Mouse (Mus musculus) kidney, embryonic 16.5 days (tissue): ENCODE measurements around the gene Dnaaf1. TPM values are rescaled to one million over a fixed set of nuclear protein-coding genes. Genes with fewer than 3 reads are reported as not detected.

Source experiments
- ATAC-seq: fragments of 200-750 bp; cut with Nextera tagmentation; 2 replicates; pipeline ENCODE4 v1.8.0; 2017; ENCODE audit warnings: moderate TSS enrichment; ENCODE audit not compliant: low FRiP score, low TSS enrichment
- H3K27ac ChIP-seq: fragments of 300-500 bp; sonication (generic); 2 replicates; pipeline ENCODE4 v1.5.1; 2014; ENCODE audit warnings: low read length
- H3K27me3 ChIP-seq: fragments of 300-500 bp; sonication (generic); 2 replicates; pipeline ENCODE4 v1.6.1; 2014; ENCODE audit warnings: low read length, control low read depth, mixed read lengths; ENCODE audit not compliant: insufficient read depth
- H3K36me3 ChIP-seq: fragments of 300-500 bp; sonication (generic); 2 replicates; pipeline ENCODE4 v1.6.1; 2014; ENCODE audit warnings: low read length, control low read depth, mixed read lengths; ENCODE audit not compliant: insufficient read depth
- H3K4me1 ChIP-seq: fragments of 300-500 bp; sonication (generic); 2 replicates; pipeline ENCODE4 v1.6.1; 2014; ENCODE audit warnings: low read length, control low read depth, mixed read lengths; ENCODE audit not compliant: insufficient read depth
- H3K4me2 ChIP-seq: fragments of 300-500 bp; sonication (generic); replicated peaks from 2 replicates; pipeline ENCODE4 v1.6.1; 2014; ENCODE audit warnings: low read depth, low read length
- H3K4me3 ChIP-seq: fragments of 300-500 bp; sonication (generic); 2 replicates; pipeline ENCODE4 v1.5.1; 2014; ENCODE audit warnings: mild to moderate bottlenecking, low read length
- H3K9ac ChIP-seq: fragments of 300-500 bp; sonication (generic); replicated peaks from 2 replicates; pipeline ENCODE4 v1.6.1; 2014; ENCODE audit warnings: low read length
- H3K9me3 ChIP-seq: fragments of 300-500 bp; sonication (generic); 2 replicates; pipeline ENCODE4 v1.6.1; 2016; ENCODE audit warnings: low read length, control low read depth
- WGBS: fragments of 180-500 bp; shearing (Covaris S2); extraction: QIAGEN DNeasy Blood & Tissue Kit; methylation state at CpG from one replicate; pipeline ENCODE4 v1.1.7; 2014; 5-methylcytosine and 5-hydroxymethylcytosine counted together
- polyA plus RNA-seq: library from polyadenylated mRNA; unstranded; fragments of >200 nt; fragmentation: Nextera tagmentation; extraction: Ambion mirVana; gene quantifications from 2 replicates; pipeline ENCODE4 v1.2.1, GENCODE M21; 2015

Dnaaf1 gene
- polyA plus RNA-seq, 1 experiment from 2014 or later, result 0.27 TPM

- no peak overlapping the region for H3K27ac ChIP-seq
- 85% methylated on average over 6 of the region's 6 CpGs for WGBS
- no peak overlapping the region for H3K9ac ChIP-seq
- H3K4me1 ChIP-seq, result peaks cover 23% of the 10 kb centered on the region
- H3K4me3 ChIP-seq, result no peak overlapping the region
- no peak overlapping the region for H3K4me2 ChIP-seq
- H3K27me3 ChIP-seq, result peaks cover 7% of the 10 kb centered on the region
- no peaks in the 10 kb centered on the region for H3K9me3 ChIP-seq
- H3K36me3 ChIP-seq, result no peaks in the 10 kb centered on the region
- no peak for ATAC-seq
These were observed 63.2 kb downstream of the Dnaaf1 start for GRCm38 (mm10) chr8:119638261-119638660.

GRCm38 (mm10) chr8:119639798-119640197 is 64.8 kb downstream of the Dnaaf1 start:
- Histone ChIP-seq H3K9ac (no peak overlapping the region), H3K9me3 (no peaks in the 10 kb centered on the region), H3K4me2 (no peak overlapping the region), H3K27ac (no peak overlapping the region), H3K36me3 (no peaks in the 10 kb centered on the region), H3K27me3 (no peaks in the 10 kb centered on the region; the same call in 1 of the 2 replicates), H3K4me3 (no peak overlapping the region), H3K4me1 (peaks cover 17% of the 10 kb centered on the region)
- WGBS, result 28% methylated on average over 7 of the region's 7 CpGs
- no peak for ATAC-seq

GRCm38 (mm10) chr8:119641058-119641457 is 66.0 kb downstream of the Dnaaf1 start:
- 74% methylated on average over 5 of the region's 5 CpGs for WGBS
- H3K9ac ChIP-seq, result no peak overlapping the region
- H3K4me1 ChIP-seq, result peaks cover 7% of the 10 kb centered on the region
- no peaks in the 10 kb centered on the region for H3K9me3 ChIP-seq
- no peak overlapping the region for H3K27ac ChIP-seq
- H3K36me3 ChIP-seq, result no peaks in the 10 kb centered on the region
- H3K27me3 ChIP-seq, result no peaks in the 10 kb centered on the region; the same call in 1 of the 2 replicates
- H3K4me3 ChIP-seq, result no peak overlapping the region
- no peak for ATAC-seq
- H3K4me2 ChIP-seq, result no peak overlapping the region

- no peaks in the 10 kb centered on the region for H3K36me3 ChIP-seq
- no peak overlapping the region for H3K9ac ChIP-seq
- no peak overlapping the region for H3K27ac ChIP-seq
- H3K9me3 ChIP-seq, result peaks cover 5% of the 10 kb centered on the region; the same call in 1 of the 2 replicates
- no peak overlapping the region for H3K4me2 ChIP-seq
- WGBS, result 100% methylated on average over 1 of the region's 1 CpGs
- ATAC-seq, result no peak
- H3K27me3 ChIP-seq, result no peaks in the 10 kb centered on the region; the same call in 1 of the 2 replicates
- H3K4me1 ChIP-seq, result peaks cover 4% of the 10 kb centered on the region; the same call in 1 of the 2 replicates
- no peak overlapping the region for H3K4me3 ChIP-seq
These were observed 67.9 kb downstream of the Dnaaf1 start for GRCm38 (mm10) chr8:119642960-119643359.

GRCm38 (mm10) chr8:119644429-119644960 is 69.5 kb downstream of the Dnaaf1 start:
- no peak for ATAC-seq
- Histone ChIP-seq H3K4me1 (peaks cover 4% of the 10 kb centered on the region; the same call in 1 of the 2 replicates), H3K27ac (no peak overlapping the region), H3K9me3 (peaks cover 5% of the 10 kb centered on the region; the same call in 1 of the 2 replicates), H3K4me3 (no peak overlapping the region), H3K27me3 (no peaks in the 10 kb centered on the region; the same call in 1 of the 2 replicates), H3K4me2 (no peak overlapping the region), H3K36me3 (no peaks in the 10 kb centered on the region), H3K9ac (no peak overlapping the region)
- 68% methylated on average over 17 of the region's 17 CpGs for WGBS

- 55% methylated on average over 18 of the region's 18 CpGs for WGBS
- ATAC-seq, result no peak
- H3K27me3 ChIP-seq, result no peaks in the 10 kb centered on the region; the same call in 1 of the 2 replicates
- peaks cover 4% of the 10 kb centered on the region; the same call in 1 of the 2 replicates for H3K4me1 ChIP-seq
- H3K27ac ChIP-seq, result no peak overlapping the region
- no peaks in the 10 kb centered on the region for H3K36me3 ChIP-seq
- H3K4me3 ChIP-seq, result no peak overlapping the region
- H3K9me3 ChIP-seq, result peaks cover 5% of the 10 kb centered on the region; the same call in 1 of the 2 replicates
- no peak overlapping the region for H3K4me2 ChIP-seq
- no peak overlapping the region for H3K9ac ChIP-seq
These were observed 70.1 kb downstream of the Dnaaf1 start for GRCm38 (mm10) chr8:119644981-119645597.

GRCm38 (mm10) chr8:119646197-119646596 is 71.2 kb downstream of the Dnaaf1 start:
- peaks cover 5% of the 10 kb centered on the region; the same call in 1 of the 2 replicates for H3K9me3 ChIP-seq
- ATAC-seq, result no peak
- H3K4me2 ChIP-seq, result no peak overlapping the region
- H3K4me3 ChIP-seq, result no peak overlapping the region
- no peaks in the 10 kb centered on the region for H3K36me3 ChIP-seq
- WGBS, result 75% methylated on average over 3 of the region's 3 CpGs
- no peak overlapping the region for H3K9ac ChIP-seq
- peaks cover 7% of the 10 kb centered on the region; the same call in 1 of the 2 replicates for H3K4me1 ChIP-seq
- H3K27ac ChIP-seq, result no peak overlapping the region
- no peaks in the 10 kb centered on the region; the same call in 1 of the 2 replicates for H3K27me3 ChIP-seq

GRCm38 (mm10) chr8:119646846-119647245 is 71.8 kb downstream of the Dnaaf1 start:
- H3K27me3 ChIP-seq, result no peaks in the 10 kb centered on the region; the same call in 1 of the 2 replicates
- H3K4me2 ChIP-seq, result no peak overlapping the region
- no peak overlapping the region for H3K9ac ChIP-seq
- no peak for ATAC-seq
- H3K4me3 ChIP-seq, result no peak overlapping the region
- H3K27ac ChIP-seq, result no peak overlapping the region
- 75% methylated on average over 7 of the region's 7 CpGs for WGBS
- peaks cover 14% of the 10 kb centered on the region for H3K4me1 ChIP-seq
- no peaks in the 10 kb centered on the region for H3K36me3 ChIP-seq
- peaks cover 5% of the 10 kb centered on the region; the same call in 1 of the 2 replicates for H3K9me3 ChIP-seq
